Mouse (Mus musculus) kidney, embryonic 14.5 days (tissue): ENCODE data around the gene Rlbp1. TPM values are rescaled to one million over a fixed set of nuclear protein-coding genes. Genes with fewer than 3 reads are reported as not detected.

Experiments
- ATAC-seq: fragments of 200-750 bp; cut with Nextera tagmentation; 2 replicates; pipeline ENCODE4 v1.8.0; 2017; ENCODE audit warnings: moderate number of reproducible peaks, mild to moderate bottlenecking, moderate TSS enrichment, moderate library complexity; ENCODE audit not compliant: low FRiP score, low TSS enrichment
- H3K27ac ChIP-seq: fragments of 300-500 bp; sonication (generic); 2 replicates; pipeline ENCODE4 v1.5.1; 2014; ENCODE audit warnings: low read depth, mild to moderate bottlenecking, low read length, moderate library complexity, mixed read lengths
- H3K27me3 ChIP-seq: fragments of 300-500 bp; sonication (generic); 2 replicates; pipeline ENCODE4 v1.6.1; 2014; ENCODE audit warnings: mild to moderate bottlenecking, low read length; ENCODE audit not compliant: control insufficient read depth, insufficient read depth
- H3K36me3 ChIP-seq: fragments of 300-500 bp; sonication (generic); 2 replicates; pipeline ENCODE4 v1.6.1; 2014; ENCODE audit warnings: low read length, mixed read lengths; ENCODE audit not compliant: control insufficient read depth, insufficient read depth
- H3K4me1 ChIP-seq: fragments of 300-500 bp; sonication (generic); 2 replicates; pipeline ENCODE4 v1.6.1; 2014; ENCODE audit warnings: low read length, mixed read lengths; ENCODE audit not compliant: control insufficient read depth, insufficient read depth
- H3K4me2 ChIP-seq: fragments of 300-500 bp; sonication (generic); replicated peaks from 2 replicates; pipeline ENCODE4 v1.6.1; 2014; ENCODE audit warnings: low read depth, mild to moderate bottlenecking, low read length
- H3K4me3 ChIP-seq: fragments of 300-500 bp; sonication (generic); 2 replicates; pipeline ENCODE4 v1.5.1; 2014; ENCODE audit warnings: mild to moderate bottlenecking, low read length
- H3K9ac ChIP-seq: fragments of 300-500 bp; sonication (generic); 2 replicates; pipeline ENCODE4 v1.6.1; 2014; ENCODE audit warnings: low read depth, mild to moderate bottlenecking, low read length, moderate library complexity
- H3K9me3 ChIP-seq: fragments of 300-500 bp; sonication (generic); 2 replicates; pipeline ENCODE4 v1.6.1; 2016; ENCODE audit warnings: low read length; ENCODE audit not compliant: control insufficient read depth
- WGBS: fragments of 180-500 bp; shearing (Covaris S2); extraction: QIAGEN DNeasy Blood & Tissue Kit; methylation state at CpG from one replicate; pipeline ENCODE4 v1.1.7; 2014; 5-methylcytosine and 5-hydroxymethylcytosine counted together
- polyA plus RNA-seq: library from polyadenylated mRNA; unstranded; fragments of >200 nt; fragmentation: Nextera tagmentation; extraction: Ambion mirVana; gene quantifications from 2 replicates; pipeline ENCODE4 v1.2.1, GENCODE M21; 2014

Rlbp1 gene
- 0.37 and 0.70 TPM in 2 replicates for polyA plus RNA-seq

- no peak within 1 kb of the TSS for H3K4me2 ChIP-seq
- no peak within 1 kb of the TSS for H3K9ac ChIP-seq
- H3K36me3 ChIP-seq, result no peaks in the 10 kb centered on the region
- no peak for ATAC-seq
- no peaks in the 10 kb centered on the region for H3K27me3 ChIP-seq
- H3K4me3 ChIP-seq, result no peak within 1 kb of the TSS
- H3K9me3 ChIP-seq, result no peaks in the 10 kb centered on the region
- 71% methylated on average over 16 of the region's 16 CpGs for WGBS
- H3K27ac ChIP-seq, result no peak within 1 kb of the TSS
- peaks cover 3% of the 10 kb centered on the region; the same call in 1 of the 2 replicates for H3K4me1 ChIP-seq
These were observed at the start of gene Rlbp1 for GRCm38 (mm10) chr7:79386422-79387133. Gene Rlbp1, minus strand, starts transcription at chr7:79387048.

GRCm38 (mm10) chr7:79428243-79428642, 41.4 kb upstream of the Rlbp1 start:
- Histone ChIP-seq H3K27ac (no peak overlapping the region), H3K4me1 (no peaks in the 10 kb centered on the region), H3K9me3 (no peaks in the 10 kb centered on the region), H3K27me3 (no peaks in the 10 kb centered on the region), H3K4me3 (no peak overlapping the region), H3K36me3 (peaks cover 3% of the 10 kb centered on the region; the same call in 1 of the 2 replicates), H3K4me2 (no peak overlapping the region), H3K9ac (no peak overlapping the region)
- WGBS, result 58% methylated on average over 5 of the region's 5 CpGs
- no peak for ATAC-seq

GRCm38 (mm10) chr7:79425804-79426203, 39.0 kb upstream of the Rlbp1 start:
- Histone ChIP-seq H3K4me1 (no peaks in the 10 kb centered on the region), H3K4me2 (no peak overlapping the region), H3K36me3 (peaks cover 3% of the 10 kb centered on the region; the same call in 1 of the 2 replicates), H3K9ac (no peak overlapping the region), H3K9me3 (no peaks in the 10 kb centered on the region), H3K27ac (no peak overlapping the region), H3K4me3 (no peak overlapping the region), H3K27me3 (no peaks in the 10 kb centered on the region)
- ATAC-seq, result no peak
- 90% methylated on average over 10 of the region's 10 CpGs for WGBS

GRCm38 (mm10) chr7:79422876-79423275, 36.0 kb upstream of the Rlbp1 start:
- no peak overlapping the region for H3K27ac ChIP-seq
- no peaks in the 10 kb centered on the region for H3K27me3 ChIP-seq
- WGBS, result 88% methylated on average over 10 of the region's 10 CpGs
- H3K9me3 ChIP-seq, result no peaks in the 10 kb centered on the region
- H3K4me3 ChIP-seq, result no peak overlapping the region
- ATAC-seq, result no peak
- no peaks in the 10 kb centered on the region for H3K4me1 ChIP-seq
- H3K36me3 ChIP-seq, result peaks cover 3% of the 10 kb centered on the region; the same call in 1 of the 2 replicates
- H3K4me2 ChIP-seq, result no peak overlapping the region
- no peak overlapping the region for H3K9ac ChIP-seq

- no peak overlapping the region for H3K27ac ChIP-seq
- no peak for ATAC-seq
These were observed 33.1 kb upstream of the Rlbp1 start for GRCm38 (mm10) chr7:79419950-79420349.

DNA sequence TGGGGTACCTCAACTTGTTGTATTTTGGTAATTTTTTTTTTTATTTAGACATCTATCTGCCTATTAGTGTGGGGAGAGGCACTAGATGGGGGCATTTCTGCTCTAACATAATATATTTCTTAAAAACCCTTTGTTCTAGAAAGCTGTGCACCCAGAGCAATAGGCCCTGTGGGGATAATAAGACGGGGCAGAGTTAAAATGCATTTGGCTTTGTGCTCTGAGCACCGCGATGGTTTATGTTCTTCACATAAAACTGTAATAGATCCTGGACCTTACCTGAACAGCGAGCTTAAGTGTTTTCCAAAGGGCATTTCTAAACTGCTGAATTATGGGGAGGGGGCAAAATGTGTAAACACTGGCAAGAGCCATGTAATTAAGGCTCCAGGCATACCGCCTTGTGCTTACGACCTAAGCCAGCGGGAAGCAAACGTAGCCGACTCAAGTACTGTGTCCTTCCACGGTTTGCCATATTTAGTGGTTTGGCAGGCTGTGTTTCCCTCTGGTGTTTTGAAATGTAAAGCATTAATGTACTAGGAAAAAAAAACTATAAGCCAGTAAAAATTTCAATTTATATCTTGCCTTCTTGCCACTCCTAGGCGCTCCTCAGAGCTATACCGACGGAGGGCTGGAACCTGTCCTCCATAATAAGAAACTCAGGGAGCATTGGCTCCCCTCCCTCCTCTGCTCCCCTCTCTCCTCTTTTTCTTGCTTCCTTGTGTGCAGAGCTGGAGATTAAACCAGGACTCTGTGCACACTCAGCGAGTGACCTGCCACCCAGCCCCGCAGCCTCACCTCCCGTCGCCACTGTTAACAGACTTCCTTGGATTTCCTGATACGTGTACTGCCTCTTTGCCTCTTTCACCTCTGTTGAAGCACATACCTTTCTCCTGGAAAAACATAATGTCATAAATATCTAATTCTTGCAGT, 27.9 kb upstream of the Rlbp1 start:
- no peaks in the 10 kb centered on the region for H3K9me3 ChIP-seq
- 69% methylated on average over 18 of the region's 18 CpGs for WGBS
- ATAC-seq, result no peak
- H3K27ac ChIP-seq, result no peak overlapping the region
- H3K4me1 ChIP-seq, result no peaks in the 10 kb centered on the region
- H3K9ac ChIP-seq, result no peak overlapping the region
- no peaks in the 10 kb centered on the region for H3K27me3 ChIP-seq
- H3K4me2 ChIP-seq, result no peak overlapping the region
- H3K36me3 ChIP-seq, result peaks cover 10% of the 10 kb centered on the region; the same call in 1 of the 2 replicates
- H3K4me3 ChIP-seq, result no peak overlapping the region

More at GRCm38 (mm10) chr7:79419950-79420349, 33.1 kb upstream of the Rlbp1 start:
- Histone ChIP-seq H3K36me3 (peaks cover 3% of the 10 kb centered on the region; the same call in 1 of the 2 replicates), H3K9me3 (no peaks in the 10 kb centered on the region), H3K27me3 (no peaks in the 10 kb centered on the region), H3K9ac (no peak overlapping the region), H3K4me2 (no peak overlapping the region), H3K4me1 (no peaks in the 10 kb centered on the region), H3K4me3 (no peak overlapping the region)
- whole genome bisulfite sequencing, result 83% methylated on average over 7 of the region's 7 CpGs

DNA sequence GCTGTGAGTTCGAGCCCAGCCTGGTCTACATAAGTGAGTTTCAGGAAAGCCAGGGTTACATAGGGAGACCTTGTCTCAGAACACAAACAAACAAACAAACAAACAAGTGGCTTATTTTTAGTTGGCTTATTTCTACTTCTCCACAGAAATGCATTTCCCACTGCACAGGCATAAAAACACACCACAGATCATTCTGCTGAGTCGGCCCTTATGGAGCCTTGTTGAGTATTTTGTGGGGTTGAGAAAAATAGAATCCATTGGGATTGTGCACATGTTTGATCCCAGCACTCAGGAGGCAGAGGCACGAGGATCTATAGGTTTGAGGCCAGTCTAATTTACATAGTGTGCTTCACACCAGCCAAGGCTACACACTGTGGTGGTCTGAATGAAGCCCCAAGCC, 13.4 kb upstream of the Rlbp1 start:
- Histone ChIP-seq H3K9me3 (no peaks in the 10 kb centered on the region), H3K27ac (no peak overlapping the region), H3K4me1 (no peaks in the 10 kb centered on the region), H3K9ac (no peak overlapping the region), H3K27me3 (no peaks in the 10 kb centered on the region), H3K4me3 (no peak overlapping the region), H3K36me3 (no peaks in the 10 kb centered on the region; the same call in 1 of the 2 replicates), H3K4me2 (no peak overlapping the region)
- WGBS, result 83% methylated on average over 3 of the region's 3 CpGs
- no peak for ATAC-seq

DNA sequence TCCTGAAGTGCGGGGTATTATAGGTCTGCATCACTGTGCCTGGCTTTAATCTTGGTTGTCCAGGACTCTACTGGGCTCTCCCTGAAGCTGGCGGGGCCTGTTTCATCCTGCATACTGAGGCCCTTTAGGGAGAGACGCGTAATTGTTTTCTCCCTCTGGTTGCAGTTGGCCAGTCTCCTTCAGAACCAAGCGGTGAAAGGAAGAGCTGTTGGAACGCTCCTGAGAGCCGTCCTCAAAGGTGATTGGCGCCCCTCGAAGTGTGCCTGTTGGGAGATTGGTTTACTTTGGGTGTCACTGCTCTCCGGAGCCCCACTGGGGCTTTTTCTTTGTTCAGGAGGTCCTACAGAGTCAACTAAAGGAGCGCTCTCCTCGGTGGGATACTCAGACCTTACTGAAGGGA, 12.1 kb upstream of the Rlbp1 start:
- Histone ChIP-seq H3K9me3 (no peaks in the 10 kb centered on the region), H3K27ac (no peak overlapping the region), H3K4me1 (no peaks in the 10 kb centered on the region), H3K9ac (no peak overlapping the region), H3K27me3 (no peaks in the 10 kb centered on the region), H3K4me2 (no peak overlapping the region), H3K36me3 (no peaks in the 10 kb centered on the region; the same call in 1 of the 2 replicates), H3K4me3 (no peak overlapping the region)
- ATAC-seq, result no peak
- WGBS, result 85% methylated on average over 12 of the region's 12 CpGs
